Mouse (Mus musculus): ENCODE data around the gene 4930438A08Rik. TPM values are rescaled to one million over a fixed set of nuclear protein-coding genes. Genes with fewer than 3 reads are reported as not detected.
"Not testable (repeated sequence)": the region's sequence is repeated elsewhere in the genome, so short reads cannot be mapped to it uniquely, and the experiment has no call there.

Gene 4930438A08Rik
- not detected in 2 replicates for polyA plus RNA-seq (2014; fragmentation: Nextera tagmentation; extraction: Ambion mirVana)

- DNase-seq (ENCODE audit: low spot score) (no peak), ATAC-seq (ENCODE audit: low FRiP score) (no peak)
- WGBS = 56% methylated on average over 2 of the region's 2 CpGs
- Histone ChIP-seq H3K27me3 (ENCODE audit: control insufficient read depth, insufficient read depth, low read length) (no peaks in the 10 kb centered on the region), H3K9me3 (ENCODE audit: control insufficient read depth, low read length) (no peaks in the 10 kb centered on the region), H3K4me1 (replicated peaks; ENCODE audit: control insufficient read depth, insufficient read depth, low read length) (no peaks in the 10 kb centered on the region), H3K4me2 (replicated peaks; ENCODE audit: low read depth, low read length) (no peak within 1 kb of the TSS), H3K4me3 (ENCODE audit: low read depth, low read length) (no peak within 1 kb of the TSS), H3K27ac (ENCODE audit: low read depth, low read length) (no peak within 1 kb of the TSS), H3K9ac (ENCODE audit: low read depth, low read length) (no peak within 1 kb of the TSS), H3K36me3 (ENCODE audit: control insufficient read depth, insufficient read depth, low read length) (no peaks in the 10 kb centered on the region)
These were observed at the start of gene 4930438A08Rik for GRCm38 (mm10) chr11:58274572-58274971. Gene 4930438A08Rik, plus strand, starts transcription at chr11:58274799.

- not testable (repeated sequence) for H3K9ac ChIP-seq (ENCODE audit: low read depth, low read length); H3K27ac ChIP-seq (ENCODE audit: low read depth, low read length); ATAC-seq (ENCODE audit: low FRiP score); H3K4me1 ChIP-seq (replicated peaks; ENCODE audit: control insufficient read depth, insufficient read depth, low read length); H3K9me3 ChIP-seq (ENCODE audit: control insufficient read depth, low read length); H3K36me3 ChIP-seq (ENCODE audit: control insufficient read depth, insufficient read depth, low read length); H3K4me3 ChIP-seq (ENCODE audit: low read depth, low read length); H3K27me3 ChIP-seq (ENCODE audit: control insufficient read depth, insufficient read depth, low read length); H3K4me2 ChIP-seq (replicated peaks; ENCODE audit: low read depth, low read length); DNase-seq (ENCODE audit: low spot score)
- whole genome bisulfite sequencing = 75% methylated on average over 2 of the region's 2 CpGs
These were observed 49.7 kb upstream of the 4930438A08Rik start for GRCm38 (mm10) chr11:58224872-58225271.

- H3K4me2 ChIP-seq (replicated peaks; ENCODE audit: low read depth, low read length) = no peak overlapping the region
- no peak for ATAC-seq (ENCODE audit: low FRiP score)
- H3K9me3 ChIP-seq (ENCODE audit: control insufficient read depth, low read length) = no peaks in the 10 kb centered on the region
- H3K36me3 ChIP-seq (ENCODE audit: control insufficient read depth, insufficient read depth, low read length) = no peaks in the 10 kb centered on the region
- H3K27me3 ChIP-seq (ENCODE audit: control insufficient read depth, insufficient read depth, low read length) = no peaks in the 10 kb centered on the region
- 6% methylated on average over 5 of the region's 5 CpGs for WGBS
- no peak overlapping the region for H3K9ac ChIP-seq (ENCODE audit: low read depth, low read length)
- H3K4me1 ChIP-seq (replicated peaks; ENCODE audit: control insufficient read depth, insufficient read depth, low read length) = no peaks in the 10 kb centered on the region
- H3K27ac ChIP-seq (ENCODE audit: low read depth, low read length) = no peak overlapping the region
- H3K4me3 ChIP-seq (ENCODE audit: low read depth, low read length) = no peak overlapping the region
- DNase-seq (ENCODE audit: low spot score) = peak; percentile 82
These were observed 48.9 kb upstream of the 4930438A08Rik start for GRCm38 (mm10) chr11:58225655-58226054.

GRCm38 (mm10) chr11:58226425-58226824 is 48.2 kb upstream of the 4930438A08Rik start:
- no peaks in the 10 kb centered on the region for H3K4me1 ChIP-seq (replicated peaks; ENCODE audit: control insufficient read depth, insufficient read depth, low read length)
- no peak overlapping the region for H3K9ac ChIP-seq (ENCODE audit: low read depth, low read length)
- H3K4me3 ChIP-seq (ENCODE audit: low read depth, low read length) = no peak overlapping the region
- H3K27me3 ChIP-seq (ENCODE audit: control insufficient read depth, insufficient read depth, low read length) = no peaks in the 10 kb centered on the region
- H3K36me3 ChIP-seq (ENCODE audit: control insufficient read depth, insufficient read depth, low read length) = no peaks in the 10 kb centered on the region
- no peak for DNase-seq (ENCODE audit: low spot score)
- H3K4me2 ChIP-seq (replicated peaks; ENCODE audit: low read depth, low read length) = no peak overlapping the region
- no peak overlapping the region for H3K27ac ChIP-seq (ENCODE audit: low read depth, low read length)
- no peak for ATAC-seq (ENCODE audit: low FRiP score)
- no peaks in the 10 kb centered on the region for H3K9me3 ChIP-seq (ENCODE audit: control insufficient read depth, low read length)

GRCm38 (mm10) chr11:58228021-58228420 is 46.6 kb upstream of the 4930438A08Rik start:
- H3K9me3 ChIP-seq (ENCODE audit: control insufficient read depth, low read length); H3K36me3 ChIP-seq (ENCODE audit: control insufficient read depth, insufficient read depth, low read length); H3K27ac ChIP-seq (ENCODE audit: low read depth, low read length); DNase-seq (ENCODE audit: low spot score); H3K9ac ChIP-seq (ENCODE audit: low read depth, low read length); H3K4me2 ChIP-seq (replicated peaks; ENCODE audit: low read depth, low read length); H3K4me3 ChIP-seq (ENCODE audit: low read depth, low read length); ATAC-seq (ENCODE audit: low FRiP score); H3K4me1 ChIP-seq (replicated peaks; ENCODE audit: control insufficient read depth, insufficient read depth, low read length); H3K27me3 ChIP-seq (ENCODE audit: control insufficient read depth, insufficient read depth, low read length): not testable (repeated sequence)
- 94% methylated on average over 1 of the region's 2 CpGs for WGBS

- ATAC-seq (ENCODE audit: low FRiP score) = no peak
- no peak overlapping the region for H3K4me2 ChIP-seq (replicated peaks; ENCODE audit: low read depth, low read length)
- no peak overlapping the region for H3K27ac ChIP-seq (ENCODE audit: low read depth, low read length)
- H3K36me3 ChIP-seq (ENCODE audit: control insufficient read depth, insufficient read depth, low read length) = no peaks in the 10 kb centered on the region
- H3K27me3 ChIP-seq (ENCODE audit: control insufficient read depth, insufficient read depth, low read length) = no peaks in the 10 kb centered on the region
- H3K4me1 ChIP-seq (replicated peaks; ENCODE audit: control insufficient read depth, insufficient read depth, low read length) = no peaks in the 10 kb centered on the region
- H3K9me3 ChIP-seq (ENCODE audit: control insufficient read depth, low read length) = no peaks in the 10 kb centered on the region
- WGBS = 65% methylated on average over 16 of the region's 16 CpGs
- no peak for DNase-seq (ENCODE audit: low spot score)
- H3K9ac ChIP-seq (ENCODE audit: low read depth, low read length) = no peak overlapping the region
- H3K4me3 ChIP-seq (ENCODE audit: low read depth, low read length) = no peak overlapping the region
These were observed 44.1 kb upstream of the 4930438A08Rik start for GRCm38 (mm10) chr11:58230396-58230910.

- Histone ChIP-seq H3K27me3 (ENCODE audit: control insufficient read depth, insufficient read depth, low read length) (no peaks in the 10 kb centered on the region), H3K9me3 (ENCODE audit: control insufficient read depth, low read length) (no peaks in the 10 kb centered on the region), H3K4me1 (replicated peaks; ENCODE audit: control insufficient read depth, insufficient read depth, low read length) (no peaks in the 10 kb centered on the region), H3K4me2 (replicated peaks; ENCODE audit: low read depth, low read length) (no peak overlapping the region), H3K27ac (ENCODE audit: low read depth, low read length) (no peak overlapping the region), H3K4me3 (ENCODE audit: low read depth, low read length) (no peak overlapping the region), H3K9ac (ENCODE audit: low read depth, low read length) (no peak overlapping the region), H3K36me3 (ENCODE audit: control insufficient read depth, insufficient read depth, low read length) (no peaks in the 10 kb centered on the region)
- whole genome bisulfite sequencing = 88% methylated on average over 8 of the region's 8 CpGs
- no peak for ATAC-seq (ENCODE audit: low FRiP score)
- DNase-seq (ENCODE audit: low spot score) = no peak
These were observed 43.4 kb upstream of the 4930438A08Rik start for GRCm38 (mm10) chr11:58231156-58231555.

- H3K9ac ChIP-seq (ENCODE audit: low read depth, low read length); H3K4me2 ChIP-seq (replicated peaks; ENCODE audit: low read depth, low read length); H3K9me3 ChIP-seq (ENCODE audit: control insufficient read depth, low read length); H3K27ac ChIP-seq (ENCODE audit: low read depth, low read length); H3K36me3 ChIP-seq (ENCODE audit: control insufficient read depth, insufficient read depth, low read length); DNase-seq (ENCODE audit: low spot score); H3K4me1 ChIP-seq (replicated peaks; ENCODE audit: control insufficient read depth, insufficient read depth, low read length); H3K4me3 ChIP-seq (ENCODE audit: low read depth, low read length); H3K27me3 ChIP-seq (ENCODE audit: control insufficient read depth, insufficient read depth, low read length); ATAC-seq (ENCODE audit: low FRiP score): not testable (repeated sequence)
- WGBS = 80% methylated on average over 3 of the region's 3 CpGs
These were observed 40.0 kb upstream of the 4930438A08Rik start for GRCm38 (mm10) chr11:58234551-58234950.

GRCm38 (mm10) chr11:58235152-58235551 is 39.4 kb upstream of the 4930438A08Rik start:
- Histone ChIP-seq H3K9ac (ENCODE audit: low read depth, low read length) (no peak overlapping the region), H3K4me1 (replicated peaks; ENCODE audit: control insufficient read depth, insufficient read depth, low read length) (no peaks in the 10 kb centered on the region), H3K4me2 (replicated peaks; ENCODE audit: low read depth, low read length) (no peak overlapping the region), H3K36me3 (ENCODE audit: control insufficient read depth, insufficient read depth, low read length) (no peaks in the 10 kb centered on the region), H3K9me3 (ENCODE audit: control insufficient read depth, low read length) (no peaks in the 10 kb centered on the region), H3K27ac (ENCODE audit: low read depth, low read length) (no peak overlapping the region), H3K4me3 (ENCODE audit: low read depth, low read length) (no peak overlapping the region), H3K27me3 (ENCODE audit: control insufficient read depth, insufficient read depth, low read length) (no peaks in the 10 kb centered on the region)
- no peak for ATAC-seq (ENCODE audit: low FRiP score)
- DNase-seq (ENCODE audit: low spot score) = peak; percentile 58
- WGBS = 10% methylated on average over 6 of the region's 6 CpGs
